Mouse (Mus musculus): ENCODE results near the gene 4933406M09Rik.
A peak's percentile ranks its signal among the peaks of the same experiment; 100 is the strongest.

The 4933406M09Rik gene

DNA sequence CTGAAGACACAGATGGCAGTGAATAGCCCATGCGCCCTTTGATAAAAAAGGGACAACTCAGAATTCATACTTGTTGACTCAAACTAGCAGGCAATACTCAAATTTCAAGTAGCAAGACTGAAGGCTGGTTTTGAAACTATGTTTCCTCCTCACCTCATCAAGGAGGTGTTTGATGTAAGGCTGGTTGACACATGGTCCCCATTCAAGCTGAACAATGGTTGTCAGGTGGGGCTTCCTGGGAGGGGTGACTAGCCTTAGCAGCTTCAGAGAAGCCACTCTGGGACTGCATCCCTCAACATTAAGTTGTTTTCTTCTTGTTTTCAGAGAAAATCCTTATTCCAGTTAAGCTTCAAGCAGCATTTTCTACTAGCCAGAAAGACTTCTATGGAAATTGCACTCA lies at the start of gene 4933406M09Rik:
Gene 4933406M09Rik, plus strand, starts transcription at position 275 of the 400 bp plus-strand sequence.
- no peak for DNase-seq (ENCODE audit: low read depth, low spot score)

GRCm38 (mm10) chr1:134336958-134337710 lies 48.6 kb upstream of the 4933406M09Rik start:
- no peak for DNase-seq (ENCODE audit: low read depth, low spot score)

DNA sequence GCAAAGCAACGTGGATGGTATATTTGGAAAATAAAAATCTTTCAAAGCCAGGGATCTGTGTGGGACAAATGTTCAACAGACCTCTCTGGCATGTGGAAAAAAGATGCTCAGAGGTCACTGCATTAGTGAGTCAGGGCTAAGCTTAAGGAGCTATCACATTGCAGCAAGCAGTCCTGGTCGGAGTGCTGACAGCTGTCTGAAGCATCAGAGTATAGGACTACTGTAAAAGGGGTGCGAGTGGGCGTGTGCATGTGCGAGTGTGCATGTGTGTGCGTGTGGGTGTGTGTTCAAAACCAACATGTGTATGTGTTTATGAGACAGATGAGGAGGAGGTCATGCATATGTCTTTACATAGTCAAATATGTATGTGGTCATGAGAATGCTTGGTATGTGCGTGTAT lies 46.6 kb upstream of the 4933406M09Rik start:
- DNase-seq (ENCODE audit: low read depth, low spot score), result no peak

GRCm38 (mm10) chr1:134339757-134340619 lies 45.8 kb upstream of the 4933406M09Rik start:
- DNase-seq (ENCODE audit: low read depth, low spot score), result peak; percentile 33

DNA sequence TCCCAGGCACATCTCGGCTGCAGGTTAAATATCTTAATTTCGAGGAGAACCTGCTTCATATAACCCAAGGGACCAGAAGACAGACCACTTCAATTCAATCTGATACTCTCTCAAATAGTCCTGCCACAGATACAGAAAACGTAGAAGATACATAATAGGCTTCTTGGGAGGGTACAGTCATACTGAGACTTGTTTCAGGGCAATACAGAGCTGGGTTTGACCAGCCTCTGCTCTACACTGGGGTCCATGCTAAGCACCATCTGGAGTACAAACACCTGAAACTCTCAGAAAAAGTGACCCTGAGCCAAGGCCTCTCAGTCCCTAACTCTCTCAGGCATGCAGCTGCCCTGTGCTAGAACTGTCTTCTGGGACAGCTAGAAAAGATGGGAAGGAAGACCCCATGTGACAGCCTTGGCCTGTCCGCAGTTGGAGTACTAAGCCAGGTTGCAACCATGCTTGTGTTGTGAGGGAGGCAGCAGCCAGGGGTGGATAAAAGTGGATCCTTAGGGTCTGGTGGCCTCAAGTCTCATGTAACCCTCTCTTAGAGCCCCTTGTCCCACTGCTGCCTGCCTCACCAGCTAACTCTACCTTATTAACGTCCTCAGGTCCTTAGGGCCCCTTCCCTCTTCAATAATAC lies 44.0 kb upstream of the 4933406M09Rik start:
- no peak for DNase-seq (ENCODE audit: low read depth, low spot score)

DNA sequence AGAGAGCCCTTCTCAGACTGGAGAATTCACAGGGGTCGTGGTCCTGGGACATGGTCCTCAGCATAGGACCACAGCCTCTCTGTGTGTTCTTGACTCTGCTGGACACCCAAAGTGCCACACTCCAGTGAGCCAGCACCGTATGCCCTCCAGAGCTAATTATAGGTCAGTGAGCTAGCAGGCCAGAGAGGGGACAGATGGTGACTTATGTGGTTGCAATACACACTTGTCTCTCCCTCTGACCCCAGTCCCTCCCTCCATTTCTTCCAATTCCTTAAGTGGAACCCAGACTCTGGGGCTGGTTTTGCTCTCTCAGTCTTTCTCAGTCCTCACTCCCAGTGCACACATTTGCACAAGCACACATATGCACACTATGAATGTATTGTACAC lies 43.5 kb upstream of the 4933406M09Rik start:
- no peak for DNase-seq (ENCODE audit: low read depth, low spot score)

DNA sequence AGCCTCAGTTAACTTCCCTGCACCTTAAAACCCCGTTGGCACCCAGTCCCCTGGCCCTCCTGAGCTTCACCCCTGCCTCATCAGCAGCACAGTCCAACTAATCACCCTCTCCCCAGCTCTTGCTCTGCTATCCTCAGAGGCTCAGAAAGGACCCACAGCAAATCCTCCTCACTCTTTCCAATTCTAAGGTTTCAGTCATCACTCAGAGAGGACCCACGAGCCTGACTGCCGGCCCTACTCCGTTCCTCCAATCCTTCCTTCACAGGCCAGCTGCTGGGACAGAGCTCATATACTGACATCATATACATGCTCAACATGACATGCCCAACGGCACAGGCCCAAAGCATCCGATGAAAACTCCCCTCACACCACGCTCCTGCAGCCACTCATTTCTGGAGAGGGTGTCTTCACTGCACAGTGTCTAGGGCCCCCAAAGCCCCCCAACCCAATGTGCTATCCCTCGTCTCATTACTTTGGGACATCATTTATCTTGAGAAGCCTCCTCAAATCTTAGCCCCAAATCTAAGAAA lies 42.9 kb upstream of the 4933406M09Rik start:
- no peak for DNase-seq (ENCODE audit: low read depth, low spot score)

GRCm38 (mm10) chr1:134343567-134343966 lies 42.2 kb upstream of the 4933406M09Rik start:
- no peak for DNase-seq (ENCODE audit: low read depth, low spot score)

- DNase-seq (ENCODE audit: low read depth, low spot score), result no peak
Observed at GRCm38 (mm10) chr1:134344005-134344950, 41.5 kb upstream of the 4933406M09Rik start.

DNA sequence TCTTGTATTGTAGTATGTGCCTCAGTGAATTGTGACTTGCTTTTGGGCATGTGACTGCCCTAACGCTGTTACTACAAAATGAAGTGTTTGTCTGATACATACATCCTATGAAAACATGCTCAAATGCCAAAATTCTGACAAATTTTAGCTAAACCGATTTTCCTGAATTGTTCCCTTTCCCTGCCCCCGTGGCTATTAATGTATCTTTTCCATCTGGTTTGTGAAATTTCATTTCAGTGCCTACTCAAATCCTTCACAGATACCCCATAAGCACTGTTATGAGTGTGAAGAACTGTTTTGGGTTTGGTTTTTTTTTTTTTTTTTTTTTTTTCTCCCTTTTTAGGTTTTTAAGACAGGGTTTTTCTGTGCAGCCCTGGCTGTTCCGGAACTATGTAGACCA lies 40.7 kb upstream of the 4933406M09Rik start:
- no peak for DNase-seq (ENCODE audit: low read depth, low spot score)

DNA sequence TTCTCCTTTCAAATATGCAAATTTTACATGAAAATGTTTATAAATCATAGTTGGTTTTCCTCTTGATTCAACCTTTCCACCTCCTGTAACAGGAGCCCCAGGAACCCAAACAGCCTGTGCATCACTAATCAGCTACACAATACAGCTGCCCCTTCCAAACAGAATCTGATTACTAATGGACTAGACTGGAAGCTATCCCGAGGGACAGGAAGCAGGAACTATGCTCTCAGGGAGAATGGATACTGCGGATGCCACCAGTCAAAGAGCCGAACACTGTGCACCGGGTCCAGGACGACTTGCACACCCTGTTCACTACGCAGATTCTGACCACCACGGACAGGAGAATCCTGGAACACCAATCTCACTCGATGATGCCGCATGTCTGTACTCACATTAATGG lies 37.9 kb upstream of the 4933406M09Rik start:
- DNase-seq (ENCODE audit: low read depth, low spot score), result no peak

GRCm38 (mm10) chr1:134353326-134353725 lies 32.4 kb upstream of the 4933406M09Rik start:
- no peak for DNase-seq (ENCODE audit: low read depth, low spot score)

DNA sequence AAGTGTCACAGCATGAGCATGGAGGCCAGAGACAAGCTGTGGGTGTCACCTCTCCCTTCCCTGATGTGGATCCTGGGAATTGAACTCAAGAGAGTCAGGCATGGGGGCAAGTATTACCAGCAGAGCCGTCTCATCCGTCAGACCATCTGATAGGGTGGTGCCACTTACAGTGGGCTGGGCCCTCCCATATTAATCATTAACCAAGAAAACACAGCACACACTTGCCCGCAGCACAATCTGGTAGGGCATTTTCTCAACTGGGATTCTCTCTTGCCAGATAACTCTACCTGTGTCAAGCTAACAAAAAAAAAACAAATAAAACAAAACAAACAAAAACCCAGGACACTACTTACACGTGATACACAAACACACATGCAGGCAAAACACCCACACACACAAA lies 28.3 kb upstream of the 4933406M09Rik start:
- DNase-seq (ENCODE audit: low read depth, low spot score), result no peak

DNA sequence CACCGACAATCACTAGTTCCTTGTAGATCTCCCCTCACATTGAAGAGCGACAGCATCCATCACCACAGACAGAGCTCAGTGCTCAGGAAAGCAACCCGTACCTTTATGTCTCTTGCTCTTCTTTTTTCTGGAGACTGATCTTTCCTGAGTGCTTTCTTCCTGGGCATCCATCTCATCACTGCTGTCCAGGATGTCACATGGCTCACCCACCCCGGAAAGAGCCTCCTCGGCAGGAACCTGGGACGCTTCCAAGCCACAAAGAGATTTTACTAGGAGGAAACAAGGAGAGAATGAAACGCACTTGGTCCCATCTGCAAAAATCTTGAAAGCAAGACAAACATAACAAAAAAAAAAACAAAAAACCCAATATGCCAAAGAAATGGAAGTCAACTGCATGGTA lies 25.1 kb upstream of the 4933406M09Rik start:
- no peak for DNase-seq (ENCODE audit: low read depth, low spot score)

DNA sequence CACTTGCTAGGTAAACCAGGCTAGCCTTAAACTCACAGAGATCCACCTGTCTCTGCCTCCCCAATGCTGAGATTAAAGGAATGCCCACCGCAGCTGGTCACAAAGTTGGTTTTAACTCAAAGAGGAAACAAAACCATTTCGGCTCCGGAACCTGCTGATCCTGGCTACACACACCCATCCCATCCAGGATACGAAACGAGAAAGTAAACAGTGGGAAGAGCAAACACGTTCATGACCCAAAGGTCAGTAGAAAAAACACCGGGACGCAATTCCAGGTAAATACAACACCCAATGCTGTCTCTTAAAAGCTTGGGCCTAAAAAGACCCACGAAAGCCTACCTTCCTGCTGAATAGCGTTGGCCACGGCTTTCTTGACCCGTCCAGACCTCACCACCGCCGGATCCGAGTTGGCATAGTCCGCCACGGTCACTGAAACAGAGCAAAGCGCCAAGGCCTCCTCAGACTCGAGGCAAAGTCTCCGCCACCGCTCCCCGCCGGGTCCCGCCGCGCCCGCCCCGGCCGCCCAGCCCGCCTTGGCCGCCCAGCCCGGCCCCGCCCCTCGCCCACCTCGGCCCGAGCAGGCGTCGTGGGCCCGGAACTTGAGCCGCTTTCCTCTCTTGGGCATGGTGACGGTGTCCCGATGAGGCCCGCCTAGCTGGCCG lies 24.4 kb upstream of the 4933406M09Rik start:
- DNase-seq (ENCODE audit: low read depth, low spot score), result no peak

DNA sequence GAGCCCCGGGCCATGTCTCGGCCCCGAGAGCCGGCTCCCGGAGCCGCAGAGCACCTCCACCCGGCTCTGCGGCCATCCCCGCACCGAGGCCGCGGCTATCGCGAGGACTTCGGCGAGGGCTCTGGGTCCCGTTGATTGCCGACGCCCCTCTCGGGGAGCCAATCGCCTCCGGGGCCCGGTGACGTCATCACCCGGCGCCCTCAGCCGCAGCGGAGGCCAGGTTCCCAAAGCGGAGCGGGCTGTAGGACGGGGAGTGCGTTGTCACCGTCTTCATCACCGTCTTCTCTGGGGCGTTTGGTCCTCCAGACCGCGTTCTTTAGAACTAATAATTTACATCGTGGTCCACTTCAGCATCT lies 23.9 kb upstream of the 4933406M09Rik start, which contains the start of gene Tmem183a:
Gene Tmem183a, minus strand, starts transcription at position 123 of the 356 bp plus-strand sequence.
- DNase-seq (ENCODE audit: low read depth, low spot score), result peak; percentile 96

GRCm38 (mm10) chr1:134363194-134363593 lies 22.5 kb upstream of the 4933406M09Rik start:
- no peak for DNase-seq (ENCODE audit: low read depth, low spot score)

- DNase-seq (ENCODE audit: low read depth, low spot score), result no peak
Observed at GRCm38 (mm10) chr1:134365491-134365890, 20.2 kb upstream of the 4933406M09Rik start.

DNA sequence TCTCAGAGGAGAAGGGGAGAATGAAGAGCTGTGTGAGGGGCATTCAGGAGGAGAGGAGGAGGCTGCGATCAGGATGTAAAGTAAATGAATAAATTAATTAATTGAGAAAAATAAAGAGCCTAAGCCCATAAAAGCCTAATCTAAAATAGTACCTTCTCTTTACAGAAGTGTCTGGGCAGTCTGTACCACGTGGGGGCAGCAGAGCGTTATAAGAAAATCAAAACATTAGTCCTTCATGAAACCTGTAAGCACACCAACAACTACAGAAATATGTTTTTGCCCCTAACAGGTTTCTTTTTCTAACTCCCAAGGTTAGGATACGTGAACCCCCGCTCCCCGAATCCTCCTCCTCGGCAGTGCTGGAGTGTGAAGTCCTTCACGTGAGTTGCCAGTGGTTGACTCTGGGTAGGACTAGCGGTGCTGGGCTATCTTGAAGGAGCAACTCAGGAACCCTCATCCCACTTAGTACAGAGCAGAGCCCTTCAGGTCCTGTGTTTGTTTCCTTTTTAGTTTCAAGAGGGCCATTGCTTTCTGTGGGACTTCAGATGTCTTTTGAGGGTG lies 16.9 kb upstream of the 4933406M09Rik start:
- peak; percentile 63 for DNase-seq (ENCODE audit: low read depth, low spot score)

DNA sequence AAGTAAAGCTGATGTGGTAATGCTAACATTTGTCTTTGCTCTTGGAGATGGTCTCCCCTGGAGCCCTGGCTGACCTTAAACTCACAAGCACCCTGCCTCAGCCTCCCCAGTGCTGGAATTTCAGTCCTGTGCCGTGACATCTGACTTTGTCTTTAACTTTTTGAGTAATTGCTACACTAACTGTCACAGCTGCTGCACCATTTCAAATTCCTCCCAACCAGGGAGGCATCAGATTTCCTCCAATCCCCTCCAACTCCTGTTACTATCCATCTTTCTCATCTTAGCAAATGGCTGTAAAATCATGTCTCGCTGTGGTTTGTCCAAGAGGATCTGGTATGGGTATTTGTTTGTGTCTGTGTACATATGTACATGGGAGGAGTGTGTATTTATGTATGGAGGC lies 11.6 kb upstream of the 4933406M09Rik start:
- no peak for DNase-seq (ENCODE audit: low read depth, low spot score)

Measured in A20 (cell line).